Mouse (Mus musculus) heart, postnatal 10 days (tissue): ENCODE results near the gene Hes7. TPM values are rescaled to one million over a fixed set of nuclear protein-coding genes. Genes with fewer than 3 reads are reported as not detected.
A peak's percentile ranks its signal among the peaks of the same experiment; 100 is the strongest.

ENCODE experiments used
- DNase-seq, 2 experiments: peaks; one replicate each; pipeline ENCODE4 v3.0.0; 2021
- intact Hi-C: fragments of 180-260 bp; cut with DNase I; formaldehyde crosslinking; loops from one replicate; pipeline ENCODE4 v1.15.1; 2025
- total RNA-seq, 2 experiments: library from RNA; stranded (reverse); gene quantifications; 2 replicates each; pipeline ENCODE4 v1.2.3; 2021

The Hes7 gene
- total RNA-seq, 2 experiments from 2014 or later, result 0.17 to 0.34 TPM

DNA sequence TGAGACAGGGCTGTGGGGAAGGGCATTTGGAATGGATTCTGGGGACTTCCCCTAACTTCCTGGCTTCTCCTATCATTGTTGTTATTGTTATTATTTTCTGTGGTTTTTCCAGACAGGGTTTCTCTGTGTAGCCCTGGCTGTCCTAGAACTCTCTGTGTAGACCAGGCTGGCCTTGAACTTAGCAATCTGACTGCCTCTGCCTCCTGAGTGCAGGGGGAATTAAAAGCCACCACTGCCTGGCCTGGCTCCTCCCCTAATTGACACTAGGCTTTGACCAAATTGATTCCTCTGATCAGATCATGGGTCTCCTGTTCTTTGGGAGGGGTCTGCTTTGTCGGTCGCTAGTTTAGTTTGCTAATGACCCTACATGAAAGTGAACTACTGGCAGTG, 6.5 kb downstream of the Hes7 start:
- intact Hi-C loops, result loop anchor here (5.0 kb wide), 1 partner anchor 246 kb away; no protein-coding TSS in a partner anchor
- DNase-seq, result no peak

DNA sequence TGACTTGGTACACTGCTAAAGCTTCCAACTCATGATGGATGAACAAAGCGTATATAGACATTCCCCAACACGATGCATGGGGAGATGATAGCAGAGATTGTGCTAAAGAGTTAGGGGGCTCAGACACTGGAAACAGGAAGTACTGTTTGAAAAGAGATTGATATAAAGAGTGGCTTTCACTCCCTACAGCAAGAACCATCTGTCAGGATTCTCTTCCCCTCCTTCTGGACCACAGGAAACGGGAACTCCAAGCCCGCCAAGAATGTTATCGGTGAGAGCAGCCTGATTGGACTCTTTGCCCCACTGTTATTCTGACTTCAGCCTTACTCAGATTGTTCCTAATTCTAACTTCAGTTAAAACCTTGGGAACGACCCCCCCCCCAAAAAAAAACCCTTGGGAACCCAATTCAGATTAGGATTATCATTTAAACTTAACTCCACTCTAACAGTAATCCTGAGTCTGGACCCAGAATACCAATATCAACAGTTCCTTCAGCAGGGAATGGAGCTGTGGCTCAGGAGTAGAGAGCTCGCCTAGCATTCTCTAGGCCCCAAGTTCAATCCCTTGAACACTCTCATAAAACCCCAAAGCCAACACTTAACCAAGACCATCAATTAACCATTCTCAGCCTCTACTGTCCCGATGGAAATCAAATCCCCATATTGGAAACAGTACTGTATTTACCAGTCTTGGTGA, 8.4 kb downstream of the Hes7 start:
- no peak for DNase-seq
- intact Hi-C loops, result loop anchor here (5.0 kb wide), 1 partner anchor 244 kb away; no protein-coding TSS in a partner anchor

GRCm38 (mm10) chr11:69133566-69133922, 13.3 kb downstream of the Hes7 start:
- DNase-seq, result no peak
- intact Hi-C loops, result no loop called here

GRCm38 (mm10) chr11:69133923-69134621, 13.9 kb downstream of the Hes7 start:
- DNase-seq, result peak; percentile 39 to 53
- intact Hi-C loops, result no loop called here

GRCm38 (mm10) chr11:69134622-69134968, 14.4 kb downstream of the Hes7 start:
- DNase-seq, result no peak
- intact Hi-C loops, result no loop called here

GRCm38 (mm10) chr11:69135361-69135760, 15.2 kb downstream of the Hes7 start:
- intact Hi-C loops, result no loop called here
- DNase-seq, result no peak

- DNase-seq, result no peak
- intact Hi-C loops, result no loop called here
Measured at GRCm38 (mm10) chr11:69147546-69147945, 27.3 kb downstream of the Hes7 start.

- DNase-seq, result no peak
- intact Hi-C loops, result no loop called here
Measured at GRCm38 (mm10) chr11:69148451-69148960, 28.3 kb downstream of the Hes7 start.

DNA sequence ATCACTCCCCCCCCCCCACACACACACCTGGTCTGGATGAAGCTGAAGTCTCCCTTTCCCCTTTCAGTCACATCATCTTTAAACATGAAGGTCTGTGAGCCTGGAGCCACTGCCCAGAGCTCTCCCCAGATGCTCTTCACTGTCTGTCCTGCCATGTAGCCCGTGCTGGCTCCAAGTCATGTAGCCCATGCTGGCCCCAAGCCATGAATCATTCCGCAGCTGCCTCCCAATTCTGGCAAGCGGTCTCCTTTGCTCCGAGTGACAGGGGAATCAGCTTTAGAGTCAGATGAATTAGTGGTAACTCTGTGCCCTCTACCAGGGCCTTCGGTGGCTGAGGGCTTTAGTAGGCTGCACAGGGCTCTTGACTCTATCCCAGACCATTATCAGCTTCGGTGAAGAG, 29.5 kb downstream of the Hes7 start:
- intact Hi-C loops, result loop anchor here (1.0 to 2.0 kb wide), 2 partner anchors 24 to 83 kb away; partner anchors contain the start of gene Aloxe3
- DNase-seq, result peak in 1 of 2 experiments; percentile 9

DNA sequence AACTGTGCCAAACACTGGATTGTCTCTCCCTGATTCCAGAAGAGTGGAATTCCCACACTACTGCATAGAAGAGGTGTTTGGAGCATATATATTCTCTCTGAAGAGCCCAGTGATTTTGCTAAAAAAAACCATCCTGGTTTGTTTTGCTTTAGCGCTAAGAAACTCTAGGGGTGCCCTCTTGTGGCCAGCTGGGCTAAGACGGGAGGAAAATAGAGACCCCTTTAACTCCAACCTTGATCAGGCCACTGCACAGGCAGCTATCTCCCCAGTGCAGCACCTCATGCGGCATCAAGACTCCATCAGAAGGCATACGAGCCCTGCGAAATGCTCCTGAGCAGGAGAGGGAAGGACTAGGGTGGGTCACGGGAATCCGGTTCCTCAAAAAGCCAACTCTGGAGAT, 30.2 kb downstream of the Hes7 start:
- DNase-seq, result peak; percentile 74 to 83
- intact Hi-C loops, result loop anchor here (1.0 to 2.0 kb wide), 2 partner anchors 25 to 84 kb away; partner anchors contain the start of gene Aloxe3

DNA sequence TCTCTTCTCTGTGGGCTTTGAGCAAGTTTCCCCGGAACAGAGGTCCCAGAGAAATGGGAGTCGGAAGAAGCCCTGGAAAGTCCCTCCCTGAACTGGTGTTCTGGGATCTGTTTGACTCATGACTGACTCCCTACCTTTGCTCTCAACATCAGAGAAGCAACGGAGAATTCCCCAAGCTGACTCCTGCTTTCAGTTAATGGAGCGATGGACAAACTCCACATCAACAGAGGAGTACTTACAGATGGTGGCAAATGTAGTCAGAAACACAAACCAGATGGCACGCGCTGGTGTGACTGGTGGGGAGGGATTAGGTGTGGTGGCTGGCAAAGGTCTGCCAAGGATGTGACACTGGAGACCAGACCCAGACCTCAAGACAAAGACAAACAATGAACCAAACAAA, 30.8 kb downstream of the Hes7 start:
- intact Hi-C loops, result loop anchor here (2.0 kb wide), 1 partner anchor 84 kb away; no protein-coding TSS in a partner anchor
- no peak for DNase-seq

GRCm38 (mm10) chr11:69153831-69154230, 33.6 kb downstream of the Hes7 start:
- no peak for DNase-seq
- intact Hi-C loops, result no loop called here

- intact Hi-C loops, result no loop called here
- DNase-seq, result no peak
Measured at GRCm38 (mm10) chr11:69155351-69155750, 35.1 kb downstream of the Hes7 start.

DNA sequence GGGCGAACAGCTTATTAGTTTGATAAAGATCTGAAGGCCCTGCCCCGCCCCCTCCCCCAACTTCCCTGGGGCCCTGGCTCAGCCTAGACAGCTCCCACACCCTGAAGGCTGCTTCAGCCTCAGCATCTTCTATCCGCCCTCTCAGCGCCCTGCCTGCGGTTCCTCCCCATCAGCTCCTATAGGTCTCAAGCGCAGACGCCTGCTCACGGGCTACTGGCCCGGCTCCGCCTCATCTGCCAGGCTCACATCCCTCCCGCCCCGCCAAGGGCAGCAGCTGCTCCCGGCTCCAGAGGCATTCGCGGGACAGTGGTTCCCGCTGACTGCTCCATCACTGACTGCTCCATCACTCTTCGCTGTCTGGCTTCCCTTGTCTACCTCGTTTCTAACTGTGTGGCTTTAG, 36.6 kb downstream of the Hes7 start, which contains the start of gene Alox12b:
Alox12b (plus strand) TSS at position 190 of the 400 bp plus-strand sequence.
- DNase-seq, result no peak
- intact Hi-C loops, result no loop called here

DNA sequence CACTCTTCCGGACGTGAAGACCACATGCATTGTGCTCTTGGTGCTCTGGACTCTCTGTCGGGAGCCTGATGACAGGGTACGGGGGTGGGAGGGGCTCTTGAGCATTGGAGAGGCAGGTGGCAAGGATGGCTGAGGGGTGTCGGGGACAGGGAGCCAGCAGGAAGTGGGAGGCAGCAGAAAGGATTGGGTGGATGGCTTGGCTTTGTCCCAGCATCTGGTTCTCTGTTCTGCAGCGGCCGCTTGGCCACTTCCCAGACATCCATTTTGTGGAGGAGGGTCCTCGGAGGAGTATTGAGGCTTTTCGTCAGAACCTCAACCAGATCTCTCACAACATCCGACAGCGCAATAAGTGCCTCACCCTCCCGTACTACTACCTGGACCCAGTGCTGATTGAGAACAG, 49.1 kb downstream of the Hes7 start:
- intact Hi-C loops, result no loop called here
- no peak for DNase-seq

- DNase-seq, result peak; percentile 90
- intact Hi-C loops, result no loop called here
Measured at GRCm38 (mm10) chr11:69171626-69172025, 51.4 kb downstream of the Hes7 start.

- DNase-seq, result no peak
- intact Hi-C loops, result no loop called here
Measured at GRCm38 (mm10) chr11:69172606-69173005, 52.4 kb downstream of the Hes7 start.

Other genes starting within 250 kb of the Hes7 start
- gene Ndel1, start 248.5 kb upstream of the Hes7 start, total RNA-seq, result 10 to 100 TPM; 67.3 to 70.9 TPM
- gene Rnf222, start 231.9 kb upstream of the Hes7 start, total RNA-seq, result under 1 TPM; 0.10 to 0.17 TPM
- 100 to 1,000 TPM; 777 to 828 TPM for gene Rpl26, start 218.8 kb upstream of the Hes7 start, total RNA-seq
- gene Odf4, start 193.3 kb upstream of the Hes7 start, total RNA-seq, result not detected
- gene Arhgef15, start 162.9 kb upstream of the Hes7 start, total RNA-seq, result 10 to 100 TPM; 43.2 to 49.6 TPM
- 1 to 10 TPM; 3.4 to 4.3 TPM for gene Slc25a35, start 152.3 kb upstream of the Hes7 start, total RNA-seq
- gene Rangrf, start 145.2 kb upstream of the Hes7 start, total RNA-seq, result 10 to 100 TPM; 40.1 to 46.8 TPM
- gene Pfas, start 111.9 kb upstream of the Hes7 start, total RNA-seq, result 1 to 10 TPM; 9.3 to 9.5 TPM
- 10 to 100 TPM; 21.9 to 26.6 TPM for gene Ctc1, start 104.5 kb upstream of the Hes7 start, total RNA-seq
- 10 to 100 TPM; 11.6 to 15.4 TPM for gene Aurkb, start 74.8 kb upstream of the Hes7 start, total RNA-seq
- gene Borcs6, start 60.7 kb upstream of the Hes7 start, total RNA-seq, result 10 to 100 TPM; 16.7 to 19.4 TPM
- 1 to 10 TPM; 5.8 to 7.8 TPM for gene Tmem107, start 49.6 kb upstream of the Hes7 start, total RNA-seq
- gene Vamp2, start 31.9 kb upstream of the Hes7 start, total RNA-seq, result 10 to 100 TPM; 71.1 to 85.8 TPM
- gene Per1, start 25.2 kb upstream of the Hes7 start, total RNA-seq, result 100 to 1,000 TPM in 1 of 2 experiments, 10 to 100 TPM in 1; 61.4 to 101 TPM
- gene 9130213A22Rik, start 2.2 kb downstream of the Hes7 start, total RNA-seq, result under 1 TPM; 0.42 to 0.60 TPM
- not detected for gene Aloxe3, start 5.5 kb downstream of the Hes7 start, total RNA-seq
- not detected for gene Alox12b, start 36.6 kb downstream of the Hes7 start, total RNA-seq
- gene Alox8, start 77.4 kb downstream of the Hes7 start, total RNA-seq, result 1 to 10 TPM; 2.0 to 2.2 TPM
- under 1 TPM; 0.41 to 0.60 TPM for gene Gucy2e, start 116.6 kb downstream of the Hes7 start, total RNA-seq
- gene Cntrob, start 203.4 kb downstream of the Hes7 start, total RNA-seq, result 1 to 10 TPM; 5.7 to 8.6 TPM
- gene Trappc1, start 203.6 kb downstream of the Hes7 start, total RNA-seq, result 10 to 100 TPM; 71.8 to 73.7 TPM
- gene Kcnab3, start 205.9 kb downstream of the Hes7 start, total RNA-seq, result 1 to 10 TPM in 1 of 2 experiments, under 1 TPM in 1; 0.97 to 1.0 TPM
- gene Rnf227, start 220.1 kb downstream of the Hes7 start, total RNA-seq, result 1 to 10 TPM in 1 of 2 experiments, under 1 TPM in 1; 0.89 to 1.7 TPM
- 10 to 100 TPM; 62.0 to 66.7 TPM for gene Chd3, start 249.0 kb downstream of the Hes7 start, total RNA-seq